Mouse (Mus musculus) layer of hippocampus, postnatal 25 days (tissue): Measurements from ENCODE around the gene Nwd1. TPM values are rescaled to one million over a fixed set of nuclear protein-coding genes. Genes with fewer than 3 reads are reported as not detected.
"Not testable (repeated sequence)": the region's sequence is repeated elsewhere in the genome, so short reads cannot be mapped to it uniquely, and the experiment has no call there.

Source experiments
- DNase-seq, 2 experiments: peaks; one replicate each; pipeline ENCODE4 v3.0.0; 2022; ENCODE audit warnings: mixed read lengths in 2 of 2, low spot score in 1 of 2; ENCODE audit errors: extremely low spot score in 1 of 2
- total RNA-seq, 2 experiments: library from RNA; stranded (reverse); gene quantifications; 2 replicates each; pipeline ENCODE4 v1.2.3; 2021

The Nwd1 gene
- total RNA-seq, result 10 to 100 TPM; 46.7 to 53.0 TPM

DNA sequence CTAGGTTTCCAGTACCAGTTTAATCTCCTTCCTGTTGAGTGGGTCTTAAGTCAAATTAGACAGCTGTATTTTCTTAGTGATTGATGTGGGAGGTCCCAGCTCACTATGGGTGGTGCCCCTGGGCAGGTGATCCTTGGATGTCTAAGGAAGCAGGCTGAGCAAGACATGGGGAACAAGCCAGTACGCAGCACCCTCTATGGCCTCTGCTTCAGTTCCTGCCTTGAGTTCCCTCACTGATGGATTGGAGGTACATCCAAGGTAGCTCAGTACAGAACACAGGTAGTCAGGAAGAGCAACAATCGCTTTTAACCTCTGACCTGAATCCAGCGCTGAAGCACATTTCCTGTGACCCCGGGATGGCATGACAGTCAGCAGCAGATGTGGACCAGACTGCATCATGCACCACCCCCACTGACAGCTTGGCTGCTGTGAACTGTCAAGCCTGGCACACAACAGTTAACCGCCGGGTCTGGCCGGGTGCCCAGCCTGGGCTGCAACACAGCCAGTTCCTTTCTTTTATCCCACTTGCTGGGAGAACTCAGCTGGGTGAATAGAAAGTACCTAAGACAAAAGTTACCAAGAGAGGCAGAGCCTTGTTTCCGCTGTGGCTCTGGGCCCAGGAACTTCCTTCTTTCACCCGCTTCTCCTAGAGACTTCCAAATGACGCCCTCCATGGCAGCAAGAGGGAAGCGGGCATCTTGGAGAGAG lies at the start of gene Nwd1:
Nwd1 (plus strand) TSS at position 652 of the 708 bp plus-strand sequence.
- peak; percentile 80 to 88 for DNase-seq

DNA sequence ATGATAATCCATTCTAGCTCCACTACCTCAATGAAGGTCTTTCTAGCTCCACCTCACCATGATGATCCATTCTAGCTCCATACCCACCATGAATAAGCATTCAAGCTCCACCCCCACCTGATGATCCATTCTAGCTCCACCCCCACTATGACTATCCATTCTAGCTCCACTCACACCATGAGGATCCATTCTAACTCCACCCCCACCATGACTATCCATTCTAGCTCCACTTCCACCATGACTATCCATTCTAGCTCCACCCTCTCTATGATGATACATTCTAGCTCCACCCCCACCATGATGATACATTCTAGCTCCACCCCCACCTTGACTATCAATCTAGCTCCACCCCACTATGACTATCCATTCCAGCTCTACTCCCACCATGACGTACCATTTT lies 3.6 kb upstream of the Nwd1 start:
- DNase-seq, result no peak

DNA sequence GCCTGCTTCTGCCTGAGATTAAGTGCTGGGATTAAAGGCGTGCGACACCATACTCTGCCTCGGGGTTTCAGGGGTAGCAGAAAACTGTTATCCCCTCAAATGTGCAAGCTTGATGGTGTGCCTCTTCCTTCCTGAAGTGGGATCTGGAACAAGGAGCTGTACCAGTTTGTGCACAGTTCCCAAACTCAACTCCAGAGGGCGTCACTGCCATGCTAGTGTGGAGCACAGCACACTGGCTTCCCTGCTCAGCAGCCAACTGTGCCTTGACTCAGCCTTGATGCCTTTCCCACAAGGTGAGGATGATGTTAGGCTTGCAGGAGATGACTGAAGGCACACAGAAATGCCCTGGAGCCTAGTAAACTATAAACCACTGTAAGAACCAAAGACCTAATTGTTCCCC lies 1.9 kb upstream of the Nwd1 start:
- DNase-seq, result peak in 1 of 2 experiments; percentile 78

DNA sequence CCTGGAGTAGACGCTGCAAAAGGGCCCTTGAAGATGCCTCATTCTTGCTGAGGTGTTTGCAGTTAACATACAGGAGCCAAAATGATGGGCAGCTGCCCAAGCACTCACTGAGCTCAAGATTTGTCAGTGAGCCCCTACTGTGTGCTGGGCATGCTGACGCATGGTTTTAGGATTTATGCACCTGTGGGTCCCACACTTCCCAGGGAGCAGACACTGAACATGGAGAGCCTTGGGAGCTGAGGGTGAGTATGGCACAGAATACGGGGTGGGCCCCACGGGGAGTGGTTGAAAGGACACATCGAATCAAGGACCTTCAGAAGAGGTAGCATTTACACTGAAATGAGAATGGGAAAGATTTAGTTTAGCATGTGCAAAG lies 245 bp downstream of the Nwd1 start:
- no peak for DNase-seq

DNA sequence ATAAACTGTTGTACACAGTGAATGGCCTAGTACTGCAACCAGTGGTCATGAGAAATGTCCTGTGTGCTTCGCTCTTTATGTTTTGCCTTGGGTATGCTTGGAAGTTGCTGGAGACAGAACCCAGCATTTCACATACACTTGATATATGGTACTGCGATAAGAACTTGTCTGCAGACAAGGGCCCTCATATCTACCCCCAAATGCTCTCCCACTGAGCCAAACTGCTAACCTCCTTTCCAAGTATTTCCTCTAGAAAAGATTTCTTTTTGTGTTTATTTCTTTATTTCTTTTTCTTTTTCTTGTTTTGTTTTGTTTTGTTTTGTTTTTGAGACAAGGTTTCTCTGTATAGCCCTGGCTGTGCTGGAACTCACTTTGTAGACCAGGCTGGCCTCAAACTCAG lies 4.2 kb downstream of the Nwd1 start:
- DNase-seq, result no peak

DNA sequence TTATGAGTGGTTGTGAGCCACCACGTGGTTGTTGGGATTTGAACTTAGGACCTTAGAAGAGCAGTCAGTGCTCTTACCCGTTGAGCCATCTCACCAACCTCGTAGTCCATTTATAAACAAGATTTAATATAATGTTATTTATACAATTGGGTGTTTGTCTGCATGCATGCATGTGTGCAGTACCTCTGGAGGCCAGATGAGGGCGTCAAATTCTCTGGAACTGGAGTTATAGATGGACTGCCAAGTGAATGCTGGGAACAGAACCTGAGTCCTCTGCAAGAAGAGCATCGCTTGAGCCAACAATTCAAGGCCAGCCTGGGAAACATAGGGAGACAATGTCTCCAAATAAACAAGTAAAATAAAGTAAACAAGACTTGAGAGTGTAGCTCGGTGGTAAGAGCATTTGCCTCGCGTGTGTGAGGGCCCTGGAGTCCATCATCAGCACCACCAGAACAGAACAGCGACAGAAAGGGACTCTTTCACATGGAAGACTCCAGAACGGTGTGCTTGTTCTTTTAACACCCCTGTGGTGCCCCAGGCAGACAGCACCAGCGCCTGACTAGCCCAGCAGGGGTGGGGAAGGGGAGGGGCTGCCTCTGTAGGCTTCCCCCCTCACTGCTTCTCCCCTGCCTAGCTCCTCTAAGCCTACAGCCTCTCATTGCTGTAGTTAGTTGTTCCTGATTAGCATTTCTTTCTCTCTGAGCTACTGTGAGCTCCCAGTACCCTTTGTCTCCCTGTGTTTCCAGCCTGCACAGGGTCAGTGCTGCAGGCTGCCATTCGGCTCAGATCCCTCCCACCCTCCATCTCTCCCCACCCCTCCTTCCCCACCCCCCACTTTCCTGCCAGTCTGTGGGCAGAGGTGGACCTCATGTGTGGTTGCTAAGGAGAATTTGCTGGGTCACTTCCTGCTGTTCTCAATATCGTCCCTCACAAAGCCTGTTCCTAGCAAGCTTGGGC lies 8.3 kb downstream of the Nwd1 start:
- no peak for DNase-seq

DNA sequence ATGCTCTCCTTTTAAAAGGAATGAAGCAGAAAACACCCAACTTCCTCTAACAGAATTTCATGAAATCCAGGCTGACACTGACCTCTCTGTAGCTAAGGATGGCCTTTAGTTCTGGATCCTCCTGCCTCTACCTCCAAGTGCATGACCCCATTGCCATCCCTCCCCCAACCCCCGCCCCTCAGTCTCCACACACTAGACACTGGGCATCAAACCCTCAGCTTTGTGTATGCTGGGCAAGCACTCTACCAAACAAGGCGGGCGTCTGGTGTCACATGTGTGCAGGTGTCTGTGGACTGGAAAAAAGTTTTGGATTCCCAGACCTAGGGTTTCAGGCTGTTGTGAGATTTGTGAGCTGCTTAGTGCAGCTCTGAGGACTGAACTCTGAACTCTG lies 9.0 kb downstream of the Nwd1 start:
- no peak for DNase-seq

DNA sequence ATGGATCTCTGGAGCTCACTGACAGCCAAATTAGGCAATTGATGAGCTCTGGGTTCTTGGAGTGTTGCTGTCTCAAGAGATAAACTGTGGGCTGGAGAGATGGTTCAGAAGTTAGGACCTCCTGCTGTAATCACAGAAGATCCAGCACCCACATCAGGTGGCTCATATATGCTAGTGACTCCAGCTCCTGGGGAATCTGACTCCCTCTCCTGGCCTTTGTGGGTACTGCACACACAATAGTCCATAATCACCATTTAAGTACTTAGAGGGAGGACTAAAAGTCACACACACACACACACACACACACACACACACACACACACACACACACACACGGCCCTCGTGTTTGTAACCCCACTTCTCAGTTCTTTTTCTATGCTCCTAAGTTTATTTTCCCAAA lies 13.5 kb downstream of the Nwd1 start:
- no peak for DNase-seq

DNA sequence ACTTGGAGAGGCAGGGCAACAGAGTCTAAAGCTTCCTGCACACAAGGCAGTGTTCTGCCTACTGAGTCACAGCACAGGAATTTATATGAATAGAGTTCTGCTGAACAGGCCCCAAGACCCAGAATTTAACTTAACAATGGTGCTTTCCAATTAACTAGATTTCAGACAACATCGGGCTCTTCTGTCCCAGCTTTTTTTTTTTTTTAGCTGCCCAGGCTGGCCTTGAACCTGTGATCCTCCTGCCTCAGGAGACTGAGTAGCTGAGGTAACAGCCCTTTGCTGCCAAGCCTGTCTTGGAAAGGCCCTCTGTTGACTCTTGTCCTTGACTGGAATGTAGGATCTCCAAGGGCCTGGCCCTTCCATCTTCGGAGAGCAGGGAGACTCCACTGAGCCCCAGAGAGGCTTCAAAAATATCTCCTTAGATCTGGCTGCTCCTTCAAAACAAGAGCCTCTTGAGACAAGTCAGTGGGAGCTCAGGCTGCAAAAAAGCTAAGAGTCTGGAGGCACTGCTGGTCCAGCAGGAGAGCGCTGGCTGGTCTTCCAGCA lies 17.7 kb downstream of the Nwd1 start:
- no peak for DNase-seq

DNA sequence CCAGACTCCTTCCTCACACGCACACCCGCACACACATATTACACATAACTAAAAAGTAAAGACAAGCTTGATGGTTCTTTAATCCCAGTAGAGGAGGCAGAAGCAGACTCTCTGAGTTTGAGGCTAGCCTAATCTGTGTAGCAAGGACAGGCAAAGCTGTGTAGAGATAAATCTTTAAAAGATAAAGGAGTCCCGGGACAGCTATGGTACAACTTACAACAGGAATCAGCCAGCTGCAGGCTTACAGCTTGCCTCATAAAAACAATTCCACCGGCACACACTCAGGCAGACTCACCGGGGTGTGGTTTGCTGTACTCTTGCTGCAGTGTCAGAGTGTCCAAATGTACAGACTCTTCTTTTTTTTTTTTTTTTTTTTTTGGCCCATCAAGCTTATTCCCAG lies 18.2 kb downstream of the Nwd1 start:
- no peak for DNase-seq

DNA sequence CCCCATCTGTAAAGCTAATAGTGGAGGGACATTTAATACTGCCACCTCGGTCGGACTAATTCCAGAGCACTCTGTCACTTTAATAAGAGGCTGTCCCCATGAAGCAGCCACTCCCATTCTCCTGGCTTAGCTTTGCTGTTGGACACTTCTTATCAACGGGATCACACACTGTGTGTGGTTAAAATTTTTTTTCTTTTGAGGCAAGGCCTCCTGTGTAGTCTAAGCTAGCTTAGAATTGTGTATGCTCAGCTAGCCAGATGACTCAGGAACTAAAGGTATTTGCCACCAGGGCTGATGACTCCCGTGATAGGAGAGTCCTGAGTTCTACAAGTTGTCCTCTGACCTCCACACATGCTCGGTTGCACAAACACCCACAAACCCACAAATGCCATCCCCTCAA lies 18.9 kb downstream of the Nwd1 start:
- no peak for DNase-seq

DNA sequence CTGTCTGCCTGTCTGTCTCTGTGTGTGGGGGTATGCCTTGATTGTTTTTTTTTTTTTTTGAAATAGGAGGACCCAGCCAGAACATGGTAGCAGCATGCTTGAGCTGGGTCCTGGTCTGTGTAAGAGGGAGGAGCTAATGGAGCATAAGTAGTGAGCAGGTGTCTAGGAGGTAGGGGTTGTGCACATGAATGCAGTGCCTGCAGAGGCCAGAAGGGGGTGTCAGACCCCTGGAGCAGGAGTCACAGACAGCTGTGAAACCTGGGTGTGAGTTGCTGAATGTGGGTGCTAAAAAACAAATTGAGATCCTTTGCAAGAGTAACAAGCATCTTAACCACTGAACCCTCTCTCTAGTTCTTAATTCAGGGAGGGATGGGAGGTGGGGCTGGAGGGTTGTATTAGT lies 22.4 kb downstream of the Nwd1 start:
- DNase-seq, result no peak

DNA sequence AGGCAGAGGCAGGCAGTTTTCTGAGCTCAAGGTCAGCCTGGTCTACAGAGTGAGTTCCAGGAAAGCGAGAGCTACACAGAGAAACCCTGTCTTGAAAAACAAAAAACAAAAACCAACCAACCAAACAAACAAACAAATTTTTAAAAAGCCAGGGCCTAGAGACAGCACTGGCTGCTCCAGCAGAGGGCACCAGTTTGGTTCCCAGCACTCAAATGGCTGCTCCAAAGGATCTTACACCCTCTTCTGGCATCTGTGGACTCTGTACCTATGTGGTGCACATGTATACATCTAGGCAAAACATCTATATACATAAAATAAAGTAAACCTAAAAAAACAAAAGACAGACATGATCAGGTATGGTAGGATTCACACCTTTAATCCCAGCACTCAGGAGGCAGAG lies 26.3 kb downstream of the Nwd1 start:
- DNase-seq, result no peak

DNA sequence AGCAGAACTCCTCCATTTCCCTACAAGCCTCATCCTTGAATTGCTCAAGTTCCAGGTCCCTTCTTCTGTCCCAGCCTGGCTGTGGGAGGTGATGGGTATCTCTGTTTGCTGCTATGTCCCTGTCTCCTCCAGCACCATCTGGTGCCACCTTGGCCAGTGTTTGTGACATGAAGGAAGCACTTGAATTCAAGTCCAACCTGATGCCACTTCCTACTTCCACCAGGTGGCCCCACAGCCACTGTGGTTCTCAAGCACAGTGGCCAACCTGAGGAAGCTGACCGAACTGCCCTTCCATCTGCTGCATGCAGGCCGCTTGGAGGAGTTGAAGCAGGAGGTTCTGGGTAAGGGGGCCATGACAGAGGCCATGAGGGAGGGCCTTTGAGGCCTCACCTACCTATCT lies 27.7 kb downstream of the Nwd1 start:
- no peak for DNase-seq

DNA sequence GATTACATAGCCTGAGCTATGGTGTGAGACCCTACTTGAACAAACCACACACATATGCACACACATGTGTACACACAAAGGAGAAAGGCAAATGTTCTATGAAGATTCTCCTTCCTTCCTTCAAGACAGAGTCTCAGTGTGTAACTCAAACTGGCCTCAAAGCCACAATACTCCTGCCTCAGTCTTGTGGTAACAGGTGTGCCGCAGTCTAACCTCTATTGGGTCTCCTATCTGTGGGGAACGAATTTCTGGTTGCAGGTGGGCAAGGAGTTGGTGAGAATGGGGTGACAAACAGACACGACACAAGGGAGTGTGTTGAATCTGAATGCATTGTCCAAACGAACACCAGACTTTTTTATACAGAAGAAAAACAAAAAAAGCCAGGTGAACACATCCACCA lies 29.9 kb downstream of the Nwd1 start:
- no peak for DNase-seq

DNA sequence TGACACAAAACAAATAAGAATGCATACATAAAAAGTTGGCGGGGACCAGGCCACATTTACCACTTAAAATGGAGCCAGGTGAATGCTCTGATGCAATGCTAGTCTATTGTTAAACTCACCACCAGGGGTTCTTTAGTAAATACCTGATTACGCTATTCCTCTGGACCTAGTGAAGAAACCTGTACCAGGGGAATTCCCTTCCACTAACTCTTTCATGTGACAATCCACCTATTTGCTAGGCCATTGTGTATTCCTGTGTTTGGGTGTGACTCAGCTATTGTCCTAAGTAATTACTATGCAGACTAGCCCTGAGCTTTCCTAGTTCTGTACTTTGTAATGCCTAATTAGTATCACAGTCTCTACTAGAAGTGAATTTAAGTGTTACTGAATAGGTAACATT lies 30.3 kb downstream of the Nwd1 start:
- DNase-seq, result not testable (repeated sequence)

DNA sequence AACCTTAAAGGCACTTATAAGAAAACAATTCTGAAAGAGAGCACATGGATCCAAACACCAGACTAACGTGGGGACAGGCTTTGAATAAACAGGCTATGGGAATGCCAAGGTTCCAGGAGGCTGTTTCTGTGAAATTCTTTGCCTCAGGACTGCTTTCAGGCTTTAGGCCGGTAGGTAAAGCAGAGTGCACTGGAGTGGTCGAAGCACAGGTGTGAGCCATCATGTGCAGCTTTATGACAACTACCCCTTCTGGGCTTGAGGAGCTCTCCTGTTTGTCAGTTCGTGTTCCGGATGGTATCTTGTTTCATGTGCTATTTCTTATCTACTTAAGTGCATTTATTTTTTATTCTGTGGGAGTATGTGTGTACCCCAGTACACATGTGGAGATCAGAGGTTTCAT lies 30.8 kb downstream of the Nwd1 start:
- no peak for DNase-seq

DNA sequence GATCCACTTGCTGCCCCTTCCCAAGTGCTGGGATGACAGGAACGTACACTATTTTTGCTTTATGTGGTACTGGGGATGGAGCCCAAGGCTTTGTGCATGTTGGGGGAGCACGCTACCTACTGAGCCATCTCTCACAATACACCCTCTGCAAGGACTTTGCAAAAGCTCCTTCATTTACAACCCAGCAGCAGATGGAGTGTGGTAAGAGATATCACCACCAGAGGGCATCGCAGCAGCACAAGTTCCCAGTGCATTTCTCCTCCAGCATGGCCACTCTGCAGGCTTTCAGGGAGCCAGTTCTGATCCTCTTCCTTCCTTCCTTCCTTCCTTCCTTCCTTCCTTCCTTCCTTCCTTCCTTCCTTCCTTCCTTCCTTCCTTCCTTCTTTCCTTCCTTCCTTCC lies 33.6 kb downstream of the Nwd1 start:
- DNase-seq, result peak; percentile 48 to 76

DNA sequence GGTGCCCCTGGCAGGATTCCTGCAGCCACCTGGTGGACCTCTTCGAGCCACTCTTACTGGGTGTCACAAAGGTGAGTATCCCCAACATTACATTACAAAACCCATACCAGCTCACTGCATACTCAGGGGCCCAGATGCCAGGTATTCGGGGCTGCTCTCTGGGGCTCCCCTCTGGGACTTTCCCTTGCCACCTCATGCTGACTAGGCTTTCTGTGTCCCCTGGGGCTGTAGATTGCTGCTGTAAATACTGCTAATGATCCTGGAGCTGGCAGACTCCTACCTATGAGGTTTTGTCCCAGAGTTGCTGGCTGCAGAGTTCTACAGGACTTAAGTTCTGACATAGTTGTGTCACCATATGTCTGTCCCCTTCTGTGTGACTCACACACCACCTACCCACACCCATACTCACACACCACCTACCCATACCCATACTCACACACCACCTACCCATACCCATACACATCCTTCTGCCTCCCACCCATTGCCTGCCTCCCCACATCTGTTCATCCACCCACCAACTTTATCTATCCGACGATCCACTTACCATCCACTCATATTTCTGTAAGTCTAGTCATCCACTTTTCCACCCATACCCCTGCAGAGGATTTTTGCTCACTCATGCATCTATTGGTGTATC lies 35.7 kb downstream of the Nwd1 start:
- DNase-seq, result no peak

DNA sequence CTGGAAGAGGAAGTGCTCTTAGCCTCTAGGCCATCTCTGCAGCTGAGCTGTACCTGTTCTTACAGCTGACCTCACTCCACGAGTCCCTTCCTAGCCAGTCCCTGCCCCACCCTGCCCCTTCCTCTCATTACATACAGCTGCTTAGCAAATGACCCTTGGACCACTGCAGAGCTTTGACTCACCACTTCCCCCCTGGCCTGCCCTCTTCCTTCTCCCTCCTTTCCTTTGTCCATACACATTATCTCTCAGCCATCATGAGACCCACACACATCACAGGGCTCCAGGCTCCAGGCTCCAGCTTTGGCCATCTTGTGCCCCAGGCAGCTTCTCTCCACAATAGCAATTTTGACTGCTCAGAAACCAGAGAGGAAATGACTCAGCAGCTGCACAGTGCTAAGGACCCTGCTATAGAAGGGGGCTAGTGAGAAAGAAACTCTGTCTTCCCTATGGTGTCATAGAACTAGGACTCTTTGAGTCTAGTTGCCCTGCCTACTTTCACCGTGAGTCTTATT lies 36.6 kb downstream of the Nwd1 start:
- no peak for DNase-seq

DNA sequence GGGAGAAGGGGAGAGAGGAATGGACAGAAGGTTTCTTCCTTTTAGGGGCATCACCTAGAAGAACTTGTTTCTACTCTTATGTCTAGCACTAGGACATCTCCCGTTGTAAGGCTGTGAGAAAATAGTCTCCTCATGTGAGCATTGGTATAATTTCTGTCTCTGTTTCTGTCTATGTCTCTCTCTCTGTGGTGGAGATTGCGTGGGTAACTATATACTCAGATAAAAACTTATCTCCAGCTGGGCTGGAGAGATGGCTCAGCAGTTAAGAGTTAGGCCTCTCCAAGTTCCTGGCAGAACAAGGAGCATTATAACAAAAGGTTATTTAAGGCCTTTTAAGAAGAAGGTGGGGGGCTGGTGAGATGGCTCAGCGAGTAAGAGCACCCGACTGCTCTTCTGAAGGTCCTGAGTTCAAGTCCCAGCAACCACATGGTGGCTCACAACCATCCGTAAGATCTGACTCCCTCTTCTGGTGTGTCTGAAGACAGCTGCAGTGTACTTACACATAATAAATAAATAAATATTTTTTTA lies 37.1 kb downstream of the Nwd1 start:
- not testable (repeated sequence) for DNase-seq
